Mouse (Mus musculus) limb, embryonic 11.5 days (tissue): ENCODE data around the gene Dnaja4. TPM values are rescaled to one million over a fixed set of nuclear protein-coding genes. Genes with fewer than 3 reads are reported as not detected.

Source experiments
- microRNA-seq: library from miRNA; unstranded; fragments of <30 nt; microRNA quantifications from one replicate; pipeline ENCODE4, GENCODE M21; 2016
- polyA plus RNA-seq: library from polyadenylated mRNA; unstranded; fragments of >200 nt; fragmentation: Nextera tagmentation; extraction: Ambion mirVana; gene quantifications from 2 replicates; pipeline ENCODE4 v1.2.1, GENCODE M21; 2014

Gene Dnaja4
- polyA plus RNA-seq, 1 experiment from 2014 or later = 3.6 TPM

Small RNA genes within 50 kb of the gene (microRNA-seq; reads per million reads assigned to microRNA genes)
- gene Mir5710 = not detected

Other genes starting within 250 kb of the Dnaja4 start
- 6.5 and 6.6 TPM in 2 replicates for gene Dmxl2, start 197.2 kb upstream of the Dnaja4 start, polyA plus RNA-seq
- gene Sh2d7, start 159.9 kb upstream of the Dnaja4 start, polyA plus RNA-seq = not detected in 2 replicates
- gene Cib2, start 138.7 kb upstream of the Dnaja4 start, polyA plus RNA-seq = 15.4 and 16.3 TPM in 2 replicates
- 120 and 125 TPM in 2 replicates for gene Idh3a, start 112.5 kb upstream of the Dnaja4 start, polyA plus RNA-seq
- 0.32 and 0.58 TPM in 2 replicates for gene Acsbg1, start 37.0 kb upstream of the Dnaja4 start, polyA plus RNA-seq
- gene Wdr61, start 35.6 kb downstream of the Dnaja4 start, polyA plus RNA-seq = 182 and 185 TPM in 2 replicates
- gene Crabp1, start 65.9 kb downstream of the Dnaja4 start, polyA plus RNA-seq = 295 and 359 TPM in 2 replicates
- gene Ireb2, start 164.9 kb downstream of the Dnaja4 start, polyA plus RNA-seq = 57.3 and 57.6 TPM in 2 replicates
- 4.6 and 5.3 TPM in 2 replicates for gene Hykk, start 218.4 kb downstream of the Dnaja4 start, polyA plus RNA-seq